Mouse (Mus musculus) cerebellum, postnatal 14 days (tissue): Measurements from ENCODE around the gene Usp51.
A peak's percentile ranks its signal among the peaks of the same experiment; 100 is the strongest.
"Not testable (repeated sequence)": the region's sequence is repeated elsewhere in the genome, so short reads cannot be mapped to it uniquely, and the experiment has no call there.

Experiments used
- DNase-seq, 2 experiments: peaks; one replicate each; pipeline ENCODE4 v3.0.0; 2021; ENCODE audit warnings: mixed read lengths in 2 of 2

The Usp51 gene

DNA sequence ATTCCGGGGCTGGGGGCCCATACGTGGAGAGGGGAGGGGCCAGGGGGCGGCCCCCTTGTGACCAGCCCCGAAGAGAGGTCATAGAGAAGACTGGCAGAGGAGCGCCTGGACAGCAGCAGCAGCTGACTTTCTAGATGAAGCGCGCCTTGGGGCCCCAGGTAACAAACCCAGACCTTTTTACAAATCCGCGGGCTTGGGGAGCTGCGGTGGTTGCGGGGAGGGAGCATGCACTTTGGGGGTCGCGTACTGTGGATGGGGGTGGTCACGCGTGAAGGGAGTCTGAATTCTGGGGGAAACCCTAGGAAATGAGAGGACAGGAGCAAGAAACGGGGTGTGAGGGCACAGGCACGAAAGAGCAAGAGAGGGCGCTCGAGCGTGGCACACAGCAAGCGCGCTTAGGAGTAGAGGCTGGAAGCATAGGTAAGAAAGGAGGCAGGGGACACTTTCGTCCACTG, at the start of gene Usp51:
TSS of gene Usp51 (plus strand) at position 83 of the 455 bp plus-strand sequence.
- DNase-seq, result peak; percentile 63 to 69

DNA sequence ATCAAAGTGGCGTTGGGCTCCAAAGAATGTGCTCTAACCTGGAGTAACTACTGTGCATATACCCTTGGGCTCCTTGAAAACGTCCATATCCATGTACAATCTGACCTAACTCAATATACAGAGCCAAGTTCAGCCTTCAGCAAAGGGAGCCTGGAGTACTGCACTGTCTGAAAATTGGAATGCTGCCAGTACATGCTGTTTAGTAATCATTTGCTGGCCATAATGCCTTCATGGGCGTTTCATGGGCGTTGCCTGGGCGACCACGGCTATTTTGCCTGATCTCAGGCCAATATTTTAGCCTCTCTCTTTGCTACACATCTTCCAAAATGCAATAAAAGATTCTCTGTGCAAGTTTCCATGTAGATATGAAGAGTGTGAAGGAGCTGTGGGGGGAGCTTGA, 36.7 kb upstream of the Usp51 start:
- peak; percentile 16 to 18 for DNase-seq

DNA sequence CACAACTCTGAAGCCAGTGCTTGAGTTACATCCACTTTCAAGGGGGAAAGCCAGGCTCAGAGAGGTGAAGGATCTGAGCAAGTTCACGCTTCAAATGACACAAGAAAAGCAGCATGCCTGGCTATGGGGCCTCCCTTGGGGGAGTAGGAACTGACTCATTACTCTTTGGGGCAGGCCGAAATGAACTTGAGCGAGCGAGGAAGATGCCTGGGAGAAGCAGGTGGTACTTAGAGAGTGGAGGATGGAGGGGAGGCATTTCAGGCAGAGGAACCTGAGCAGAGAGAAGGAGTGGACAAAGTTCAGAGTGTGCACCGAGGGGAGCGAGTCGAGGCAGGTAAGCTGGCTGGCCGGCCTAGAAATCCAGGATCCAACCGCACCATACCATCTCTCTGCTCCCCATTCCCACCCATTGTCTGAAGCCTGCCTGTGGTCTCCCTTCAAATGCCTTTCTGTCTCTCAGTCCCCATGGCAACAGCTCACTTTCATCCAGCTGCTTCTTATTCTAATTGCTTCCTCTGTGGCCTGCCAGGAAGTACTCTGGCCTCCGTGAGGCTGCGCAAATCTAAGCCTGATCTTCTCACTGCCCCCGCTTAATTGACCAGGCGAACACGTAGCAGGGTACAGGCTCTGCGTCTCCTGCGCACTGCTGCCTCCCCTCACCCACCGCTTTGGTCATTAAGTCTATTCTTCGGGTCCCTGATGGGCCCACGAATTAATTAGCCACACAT, 32.6 kb upstream of the Usp51 start:
- DNase-seq, result not testable (repeated sequence)

DNA sequence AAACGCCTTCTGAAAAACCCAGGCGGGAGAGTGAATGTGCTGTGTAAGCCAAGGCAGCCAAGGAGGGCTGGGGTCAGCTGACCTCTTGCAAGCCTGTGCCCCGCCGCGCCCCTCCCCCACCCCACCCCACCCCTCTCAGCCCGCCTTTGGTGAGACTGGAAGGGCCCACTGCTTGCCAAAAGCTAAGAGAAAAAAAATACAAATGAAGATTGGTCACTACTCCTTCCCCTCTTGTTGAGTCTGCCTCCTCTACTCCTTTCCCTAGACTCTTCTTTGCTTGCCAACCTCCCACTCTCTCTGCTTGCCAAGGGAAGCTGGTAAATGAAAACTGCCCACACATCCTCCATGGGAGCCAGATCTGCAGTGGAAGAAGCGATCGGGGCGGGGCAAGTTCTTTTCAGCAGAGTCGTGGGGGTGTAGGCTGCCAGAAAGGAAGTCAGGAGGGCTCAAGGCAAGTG, 32.0 kb upstream of the Usp51 start:
- peak; percentile 53 to 69 for DNase-seq

DNA sequence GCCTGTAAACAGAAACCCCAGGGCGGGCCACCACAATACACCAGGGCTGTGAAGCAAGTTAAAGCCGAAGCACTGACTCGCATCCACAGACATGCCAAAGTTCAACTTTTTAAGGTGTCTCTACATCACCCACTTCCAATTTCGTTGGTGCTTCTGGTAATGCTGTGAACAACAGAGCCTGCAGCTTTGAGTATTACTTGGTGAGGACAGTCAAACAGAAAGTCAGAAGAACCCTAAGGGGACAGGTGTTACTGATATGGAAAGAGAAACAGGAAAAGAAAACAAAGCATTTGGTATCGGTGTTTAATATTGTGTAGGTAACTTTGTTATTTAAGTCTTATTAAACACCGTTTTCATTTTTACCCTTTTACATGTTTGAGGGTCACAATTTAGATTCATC, 29.7 kb upstream of the Usp51 start:
- no peak for DNase-seq

DNA sequence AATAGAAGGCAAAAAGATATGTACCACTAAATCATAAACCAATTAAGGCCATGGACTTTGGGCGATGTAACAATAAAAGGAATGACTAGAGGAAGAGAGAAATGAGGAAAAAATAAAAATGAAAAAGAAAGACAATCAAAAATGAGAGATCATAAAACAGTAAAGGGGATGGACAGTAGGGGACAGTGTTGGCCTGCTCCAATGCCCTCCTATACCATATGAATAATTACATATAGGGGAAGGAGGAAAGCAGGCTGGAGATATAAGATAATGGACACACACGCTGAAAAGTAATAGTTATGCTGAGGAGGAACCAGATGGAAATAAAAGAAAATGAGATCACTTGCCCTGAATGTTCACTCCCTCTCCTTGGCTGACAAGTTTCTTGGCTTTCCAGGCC, 21.3 kb upstream of the Usp51 start:
- no peak for DNase-seq

DNA sequence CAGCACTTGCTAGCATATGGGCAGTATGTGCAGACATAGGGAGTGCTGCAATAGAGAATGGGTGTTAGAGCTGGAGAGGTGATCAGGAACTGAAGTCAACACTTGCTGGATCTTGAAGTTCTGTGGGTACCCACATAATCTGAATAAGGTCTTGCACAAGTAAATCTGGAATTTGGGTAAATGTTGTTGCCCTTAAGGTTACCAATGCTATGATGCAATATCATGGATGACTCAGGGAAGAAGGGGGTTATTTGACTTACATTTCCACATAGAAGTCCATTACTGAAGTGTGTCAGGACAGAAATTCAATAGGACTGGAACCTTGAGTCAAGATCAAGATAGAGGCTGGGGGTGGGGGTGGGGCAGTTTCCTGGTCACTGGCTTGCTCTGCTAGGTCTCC, 16.4 kb upstream of the Usp51 start:
- not testable (repeated sequence) for DNase-seq

DNA sequence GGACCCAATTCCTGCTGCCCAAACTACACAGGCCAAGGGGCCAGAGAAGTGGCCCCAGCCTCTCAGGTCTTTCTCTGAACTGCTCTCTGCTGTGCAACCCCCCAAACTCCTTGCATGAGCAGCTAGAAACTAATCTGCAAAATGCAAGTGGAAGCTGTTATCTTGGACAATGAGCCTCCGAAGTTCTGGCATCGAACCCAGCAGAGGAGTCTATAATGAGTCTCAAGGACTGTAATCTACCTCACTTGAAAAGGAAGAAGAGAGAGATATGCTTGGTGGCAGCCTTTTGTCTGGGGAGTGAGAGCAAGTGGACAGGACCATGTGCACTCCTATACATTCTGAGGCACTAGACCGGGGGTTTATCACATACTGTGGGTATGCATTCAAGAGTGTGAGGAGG, 10.2 kb upstream of the Usp51 start:
- DNase-seq, result not testable (repeated sequence)

DNA sequence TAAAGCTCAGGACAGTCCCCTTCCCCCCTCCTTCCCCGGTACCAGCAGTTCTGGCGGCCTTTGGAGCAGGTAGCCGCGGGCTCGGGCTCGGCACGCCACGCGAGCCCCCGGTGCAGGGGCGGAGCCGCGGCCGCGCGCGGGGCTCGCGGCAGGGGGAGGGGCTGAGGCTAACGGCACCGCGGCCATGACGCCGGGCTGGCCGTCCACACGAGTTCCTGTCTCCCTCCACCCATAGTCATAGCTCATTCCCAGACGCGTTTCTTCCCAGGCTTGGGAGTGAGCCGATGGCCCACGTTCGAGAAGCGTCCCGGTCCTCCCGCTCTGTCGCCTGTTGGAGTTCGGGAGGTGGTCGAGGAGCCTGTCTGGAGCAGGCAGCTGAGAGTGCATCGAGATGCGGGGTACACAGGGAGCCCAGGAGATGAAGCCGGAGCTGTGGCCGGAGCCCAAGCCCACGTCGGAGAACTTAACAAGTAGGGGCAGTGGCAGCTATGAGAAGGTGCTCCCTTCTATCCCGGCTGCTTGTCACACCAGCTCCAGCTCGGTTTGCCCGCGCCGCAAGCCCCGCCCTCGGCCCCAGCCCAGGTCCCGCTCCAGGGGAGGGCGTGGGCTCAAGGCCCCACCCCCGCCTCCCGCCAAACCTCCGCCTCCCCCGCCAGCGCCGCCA, 884 bp downstream of the Usp51 start:
- DNase-seq, result peak; percentile 74 to 77

DNA sequence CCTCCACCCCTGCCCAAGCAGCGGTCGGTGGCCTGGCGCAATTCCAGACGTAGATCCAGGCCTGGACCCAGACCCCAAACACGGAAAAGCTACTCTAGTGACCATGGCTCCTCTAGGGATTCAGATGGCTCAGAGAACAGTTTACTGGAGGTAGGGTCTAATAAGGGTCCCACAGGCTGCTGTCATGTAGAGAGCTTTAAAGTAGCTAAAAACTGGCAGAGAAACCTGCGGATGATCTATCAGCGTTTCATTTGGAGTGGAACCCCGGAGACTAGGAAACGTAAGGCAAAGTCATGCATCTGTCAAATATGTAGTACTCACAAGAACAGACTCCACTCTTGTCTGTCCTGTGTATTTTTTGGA, 1.4 kb downstream of the Usp51 start:
- no peak for DNase-seq

DNA sequence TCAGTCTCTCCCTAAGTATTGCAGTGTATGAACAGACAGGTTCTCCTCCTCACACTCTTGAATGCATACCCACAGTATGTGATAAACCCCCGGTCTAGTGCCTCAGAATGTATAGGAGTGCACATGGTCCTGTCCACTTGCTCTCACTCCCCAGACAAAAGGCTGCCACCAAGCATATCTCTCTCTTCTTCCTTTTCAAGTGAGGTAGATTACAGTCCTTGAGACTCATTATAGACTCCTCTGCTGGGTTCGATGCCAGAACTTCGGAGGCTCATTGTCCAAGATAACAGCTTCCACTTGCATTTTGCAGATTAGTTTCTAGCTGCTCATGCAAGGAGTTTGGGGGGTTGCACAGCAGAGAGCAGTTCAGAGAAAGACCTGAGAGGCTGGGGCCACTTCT, 19.0 kb downstream of the Usp51 start:
- not testable (repeated sequence) for DNase-seq

DNA sequence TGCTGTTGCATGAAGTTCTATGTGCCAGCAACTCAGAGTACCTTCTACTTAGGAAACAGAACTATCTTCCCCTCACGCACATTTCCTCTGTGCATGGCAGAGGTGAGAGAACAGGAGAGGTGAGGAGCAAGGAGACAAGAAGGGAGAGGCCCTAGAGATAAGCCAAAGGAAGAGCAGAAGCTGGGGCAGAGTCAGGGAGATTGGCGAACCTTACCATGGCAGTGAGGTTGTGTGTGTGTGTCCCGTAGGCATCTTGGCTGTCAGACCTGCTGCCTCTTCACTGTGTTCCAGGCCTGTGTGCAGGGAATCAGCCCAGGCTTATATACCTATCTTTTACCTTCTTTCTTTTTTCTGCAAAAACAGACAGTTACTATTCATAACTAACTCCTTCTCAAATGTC, 19.4 kb downstream of the Usp51 start:
- DNase-seq, result not testable (repeated sequence)

DNA sequence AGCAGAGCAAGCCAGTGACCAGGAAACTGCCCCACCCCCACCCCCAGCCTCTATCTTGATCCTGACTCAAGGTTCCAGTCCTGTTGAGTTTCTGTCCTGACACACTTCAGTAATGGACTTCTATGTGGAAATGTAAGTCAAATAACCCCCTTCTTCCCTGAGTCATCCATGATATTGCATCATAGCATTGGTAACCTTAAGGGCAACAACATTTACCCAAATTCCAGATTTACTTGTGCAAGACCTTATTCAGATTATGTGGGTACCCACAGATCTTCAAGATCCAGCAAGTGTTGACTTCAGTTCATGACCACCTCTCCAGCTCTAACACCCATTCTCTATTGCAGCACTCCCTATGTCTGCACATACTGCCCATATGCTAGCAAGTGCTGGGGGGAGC, 25.3 kb downstream of the Usp51 start:
- DNase-seq, result not testable (repeated sequence)

DNA sequence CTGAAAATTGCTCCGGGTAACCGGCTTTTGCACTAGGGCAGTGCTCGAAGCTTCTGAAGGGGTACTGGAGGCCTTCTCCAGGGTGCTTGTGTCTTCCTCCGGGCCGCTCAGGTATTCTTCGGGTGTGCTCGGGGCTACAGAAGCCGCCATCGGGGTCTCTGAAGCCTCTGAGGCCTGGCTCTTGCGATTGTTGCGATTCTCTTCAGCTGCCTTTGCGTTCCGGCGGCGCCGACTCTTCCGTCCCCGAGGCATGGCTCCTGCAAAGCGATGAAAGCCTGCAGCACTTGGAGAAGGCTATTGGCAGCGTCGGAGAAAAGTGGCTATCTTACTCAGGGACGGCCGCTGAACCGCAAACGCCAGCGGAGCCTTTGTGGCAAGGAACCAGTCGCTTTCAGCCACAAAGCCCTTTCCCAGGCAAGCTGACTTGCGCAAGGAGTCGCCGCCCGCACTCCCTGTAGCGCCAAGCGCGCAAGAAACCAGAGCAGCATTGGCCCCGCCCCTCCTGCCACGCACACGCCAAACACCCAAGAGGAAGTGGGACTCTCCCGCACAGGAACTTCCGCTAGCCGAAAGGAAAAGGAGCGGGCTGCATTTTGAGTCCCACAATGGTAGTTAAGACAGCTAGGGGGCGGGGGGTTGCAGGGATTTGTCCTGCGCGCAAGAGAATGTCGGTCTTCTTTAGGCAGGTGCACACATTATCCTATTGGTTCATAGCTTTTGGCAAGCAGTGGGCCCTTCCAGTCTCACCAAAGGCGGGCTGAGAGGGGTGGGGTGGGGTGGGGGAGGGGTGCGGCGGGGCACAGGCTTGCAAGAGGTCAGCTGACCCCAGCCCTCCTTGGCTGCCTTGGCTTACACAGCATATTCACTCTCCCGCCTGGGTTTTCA, 31.1 kb downstream of the Usp51 start, which contains the start of gene Mageh1:
TSS of gene Mageh1 (minus strand) at position 489 of the 885 bp plus-strand sequence.
- peak; percentile 90 to 91 for DNase-seq

DNA sequence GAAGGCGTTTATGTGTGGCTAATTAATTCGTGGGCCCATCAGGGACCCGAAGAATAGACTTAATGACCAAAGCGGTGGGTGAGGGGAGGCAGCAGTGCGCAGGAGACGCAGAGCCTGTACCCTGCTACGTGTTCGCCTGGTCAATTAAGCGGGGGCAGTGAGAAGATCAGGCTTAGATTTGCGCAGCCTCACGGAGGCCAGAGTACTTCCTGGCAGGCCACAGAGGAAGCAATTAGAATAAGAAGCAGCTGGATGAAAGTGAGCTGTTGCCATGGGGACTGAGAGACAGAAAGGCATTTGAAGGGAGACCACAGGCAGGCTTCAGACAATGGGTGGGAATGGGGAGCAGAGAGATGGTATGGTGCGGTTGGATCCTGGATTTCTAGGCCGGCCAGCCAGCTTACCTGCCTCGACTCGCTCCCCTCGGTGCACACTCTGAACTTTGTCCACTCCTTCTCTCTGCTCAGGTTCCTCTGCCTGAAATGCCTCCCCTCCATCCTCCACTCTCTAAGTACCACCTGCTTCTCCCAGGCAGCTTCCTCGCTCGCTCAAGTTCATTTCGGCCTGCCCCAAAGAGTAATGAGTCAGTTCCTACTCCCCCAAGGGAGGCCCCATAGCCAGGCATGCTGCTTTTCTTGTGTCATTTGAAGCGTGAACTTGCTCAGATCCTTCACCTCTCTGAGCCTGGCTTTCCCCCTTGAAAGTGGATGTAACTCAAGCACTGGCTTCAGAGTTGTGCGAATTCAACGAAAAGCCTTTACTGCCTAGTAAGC, 31.9 kb downstream of the Usp51 start:
- not testable (repeated sequence) for DNase-seq
